Mouse (Mus musculus) hindlimb bud, embryonic 11.5 days (tissue): ENCODE measurements around the gene Tcea3.

Experiments
- DNase-seq: peaks from one replicate; pipeline ENCODE4 v3.0.0-alpha.2; 2012; ENCODE audit warnings: low read depth, low spot score; ENCODE audit errors: extremely low spot score

The Tcea3 gene

GRCm38 (mm10) chr4:136247729-136248463 is at the start of gene Tcea3:
Gene Tcea3 (plus strand): TSS chr4:136247729.
- no peak for DNase-seq

- DNase-seq, result no peak
These were observed 48.7 kb upstream of the Tcea3 start for GRCm38 (mm10) chr4:136198846-136199245.

- no peak for DNase-seq
These were observed 47.8 kb upstream of the Tcea3 start for GRCm38 (mm10) chr4:136199562-136200292.

GRCm38 (mm10) chr4:136202509-136202908 is 45.0 kb upstream of the Tcea3 start:
- no peak for DNase-seq

GRCm38 (mm10) chr4:136204775-136205174 is 42.8 kb upstream of the Tcea3 start:
- DNase-seq, result no peak

- peak; percentile 76 for DNase-seq
These were observed 41.3 kb upstream of the Tcea3 start, which contains the start of gene Asap3 for GRCm38 (mm10) chr4:136206033-136206893. Gene Asap3 (plus strand): TSS chr4:136206365.

GRCm38 (mm10) chr4:136206943-136207342 is 40.6 kb upstream of the Tcea3 start:
- no peak for DNase-seq

- no peak for DNase-seq
These were observed 36.6 kb upstream of the Tcea3 start for GRCm38 (mm10) chr4:136210931-136211330.

- no peak for DNase-seq
These were observed 33.9 kb upstream of the Tcea3 start for GRCm38 (mm10) chr4:136213629-136214028.

GRCm38 (mm10) chr4:136214828-136215227 is 32.7 kb upstream of the Tcea3 start:
- DNase-seq, result no peak

- no peak for DNase-seq
These were observed 32.0 kb upstream of the Tcea3 start for GRCm38 (mm10) chr4:136215576-136215975.

- DNase-seq, result no peak
These were observed 30.5 kb upstream of the Tcea3 start for GRCm38 (mm10) chr4:136217063-136217462.

- no peak for DNase-seq
These were observed 28.8 kb upstream of the Tcea3 start for GRCm38 (mm10) chr4:136218595-136219214.

GRCm38 (mm10) chr4:136220133-136220775 is 27.3 kb upstream of the Tcea3 start:
- DNase-seq, result peak; percentile 33

- DNase-seq, result no peak
These were observed 23.8 kb upstream of the Tcea3 start for GRCm38 (mm10) chr4:136223549-136224239.

GRCm38 (mm10) chr4:136224240-136224559 is 23.3 kb upstream of the Tcea3 start:
- no peak for DNase-seq

- DNase-seq, result no peak
These were observed 22.7 kb upstream of the Tcea3 start for GRCm38 (mm10) chr4:136224677-136225460.

GRCm38 (mm10) chr4:136227408-136227807 is 20.1 kb upstream of the Tcea3 start:
- DNase-seq, result no peak

- no peak for DNase-seq
These were observed 18.9 kb upstream of the Tcea3 start for GRCm38 (mm10) chr4:136228640-136229039.
